Mouse (Mus musculus) ES-Bruce4 (cell line): Measurements from ENCODE around the gene Lrmda.

Experiments used
- CTCF ChIP-seq: IDR thresholded peaks from one replicate; pipeline ENCODE4 v1.8.1; 2011; ENCODE audit warnings: low read depth, low read length
- EP300 ChIP-seq: IDR thresholded peaks from 2 replicates; pipeline ENCODE4 v1.6.1; 2011; ENCODE audit warnings: low read depth, low read length; ENCODE audit not compliant: insufficient read depth
- POLR2A ChIP-seq: IDR thresholded peaks from one replicate; pipeline ENCODE4 v1.8.1; 2011; ENCODE audit warnings: low read length; ENCODE audit not compliant: insufficient read depth

GRCm38 (mm10) chr14:22425018-22425534 is 405.6 kb downstream of the Lrmda start:
- no peak for TF ChIP-seq CTCF
- TF ChIP-seq POLR2A, result no peak
- TF ChIP-seq EP300, result no peak
